Mouse (Mus musculus) CD4-positive naive resting alpha-beta T cell, adult 57 days (primary cell): ENCODE measurements around the gene Npy5r. TPM values are rescaled to one million over a fixed set of nuclear protein-coding genes. Genes with fewer than 3 reads are reported as not detected.

ENCODE experiments used
- total RNA-seq: library from RNA; stranded (reverse); gene quantifications from one replicate; pipeline ENCODE4 v1.2.4, GENCODE M21; 2023

Npy5r gene
- not detected for total RNA-seq

DNA sequence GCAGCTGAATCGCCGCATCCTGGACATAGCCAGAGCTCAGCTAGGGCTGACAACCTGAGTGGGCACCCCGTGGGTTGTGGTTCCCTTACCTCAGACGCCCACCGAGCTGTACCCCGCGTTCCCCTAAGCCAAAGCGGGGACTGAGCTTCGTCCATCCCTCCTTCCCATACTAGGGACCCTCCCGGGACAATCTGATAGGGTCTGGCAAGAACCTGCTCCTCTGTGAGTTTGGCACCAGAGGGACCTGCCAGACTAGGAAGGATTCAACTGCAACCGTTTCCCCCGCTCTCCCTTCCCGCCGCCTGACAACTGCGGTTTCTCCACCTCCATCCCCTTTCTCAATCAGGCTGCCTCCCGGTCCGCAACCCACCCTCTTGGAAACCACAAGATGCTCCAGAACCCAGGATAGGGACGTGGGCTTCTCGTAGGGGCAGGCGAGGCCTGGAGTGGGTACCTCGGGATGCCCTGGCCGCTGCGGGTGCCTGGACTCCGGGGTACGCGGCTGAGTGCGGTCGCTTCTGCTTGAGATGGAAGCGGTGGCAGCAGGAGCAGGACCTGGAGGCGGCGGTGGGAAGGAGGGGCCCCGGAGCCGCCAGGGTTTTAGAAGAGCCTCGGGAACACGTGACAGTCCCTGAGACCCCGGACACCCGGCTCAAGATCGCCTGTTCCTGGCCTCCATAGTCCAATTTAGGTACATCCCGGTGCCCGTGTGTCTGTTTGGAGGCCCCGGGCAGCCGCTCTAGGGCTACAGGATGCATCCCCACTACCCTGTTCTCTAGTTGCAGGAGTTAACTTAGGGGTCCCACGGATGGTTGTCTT, at the start of gene Npy5r:
Gene Npy5r (minus strand): TSS at position 618 of the 819 bp plus-strand sequence.

GRCm38 (mm10) chr8:66696970-66697843, 9.3 kb upstream of the Npy5r start, which contains the start of gene Npy1r:
TSS of gene Npy1r (plus strand) at chr8:66697192.

Other genes starting within 250 kb of the Npy5r start
- 19.2 TPM for gene Tma16, start 201.6 kb downstream of the Npy5r start, total RNA-seq
- not detected for gene Tktl2, start 176.4 kb downstream of the Npy5r start, total RNA-seq
- not detected for gene Npy1r, start 9.1 kb upstream of the Npy5r start, total RNA-seq
- gene Naf1, start 172.1 kb upstream of the Npy5r start, total RNA-seq, result 8.3 TPM